Mouse (Mus musculus): Measurements from ENCODE around the gene Daw1. TPM values are rescaled to one million over a fixed set of nuclear protein-coding genes. Genes with fewer than 3 reads are reported as not detected.

Daw1 gene
- total and polyA plus RNA-seq, 2 experiments from 2014 or later = 0.94 to 1.5 TPM

GRCm38 (mm10) chr1:83175985-83176384 is 16.4 kb downstream of the Daw1 start:
- WGBS = 87% methylated on average over 1 of the region's 1 CpGs

DNA sequence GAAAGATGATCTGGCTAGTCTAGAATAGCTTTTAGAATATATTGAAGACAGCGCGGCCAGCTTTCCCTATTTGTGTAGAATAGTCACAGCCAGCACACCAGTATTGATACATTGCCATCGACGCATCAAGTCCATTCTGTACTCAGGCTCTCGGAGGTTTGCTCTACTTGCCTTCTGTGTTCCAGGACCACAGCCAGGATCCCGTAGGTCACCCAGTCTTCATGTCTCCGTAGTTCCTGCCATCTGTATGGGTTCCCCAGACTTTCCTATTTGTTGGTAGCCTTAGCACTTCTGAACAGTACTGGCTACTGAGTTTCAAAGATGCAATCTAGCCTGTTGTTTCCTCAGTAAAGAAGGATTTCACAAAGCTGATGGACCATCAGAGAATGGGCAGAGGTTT is 20.0 kb downstream of the Daw1 start:
- WGBS = 85% methylated on average over 7 of the region's 7 CpGs
- DNase-seq (ENCODE audit: low spot score) = no peak

More at GRCm38 (mm10) chr1:83175985-83176384, 16.4 kb downstream of the Daw1 start:
- H3K9me3 ChIP-seq (ENCODE audit: low read length) = no peaks in the 10 kb centered on the region
- no peak overlapping the region for H3K4me3 ChIP-seq (ENCODE audit: low read length)
- no peak overlapping the region for H3K4me2 ChIP-seq (ENCODE audit: low read depth, low read length)
- H3K9ac ChIP-seq (replicated peaks; ENCODE audit: low read length) = no peak overlapping the region
- H3K27ac ChIP-seq = no peak overlapping the region
- H3K27me3 ChIP-seq (ENCODE audit: insufficient read depth, low read length) = no peaks in the 10 kb centered on the region
- no peak for TF ChIP-seq CTCF (IDR thresholded peaks at IDR 0.05; ENCODE audit: low read depth)
- no peaks in the 10 kb centered on the region for H3K4me1 ChIP-seq (ENCODE audit: insufficient read depth, low read length)
- DNase-seq (ENCODE audit: low spot score) (no peak), ATAC-seq (no peak)
- no peaks in the 10 kb centered on the region for H3K36me3 ChIP-seq (ENCODE audit: insufficient read depth, low read length)

GRCm38 (mm10) chr1:83181418-83181817 is 21.9 kb downstream of the Daw1 start:
- Histone ChIP-seq H3K36me3 (ENCODE audit: insufficient read depth, low read length) (no peaks in the 10 kb centered on the region), H3K9ac (replicated peaks; ENCODE audit: low read length) (no peak overlapping the region), H3K27ac (no peak overlapping the region), H3K4me1 (ENCODE audit: insufficient read depth, low read length) (no peaks in the 10 kb centered on the region), H3K27me3 (ENCODE audit: insufficient read depth, low read length) (no peaks in the 10 kb centered on the region), H3K4me3 (ENCODE audit: low read length) (no peak overlapping the region), H3K4me2 (ENCODE audit: low read depth, low read length) (no peak overlapping the region), H3K9me3 (ENCODE audit: low read length) (no peaks in the 10 kb centered on the region)
- TF ChIP-seq CTCF (IDR thresholded peaks at IDR 0.05; ENCODE audit: low read depth) = peak; percentile 70
- peak; percentile 83 for DNase-seq (ENCODE audit: low spot score)
- 63% methylated on average over 4 of the region's 4 CpGs for WGBS
- 0 out of 2 replicates have a peak, but pooled peaks have one; percentile 64 for ATAC-seq

More for the DNA sequence above, 20.0 kb downstream of the Daw1 start:
- no peaks in the 10 kb centered on the region for H3K4me1 ChIP-seq (ENCODE audit: insufficient read depth, low read length)
- no peak overlapping the region for H3K9ac ChIP-seq (replicated peaks; ENCODE audit: low read length)
- H3K4me2 ChIP-seq (ENCODE audit: low read depth, low read length) = no peak overlapping the region
- TF ChIP-seq CTCF (IDR thresholded peaks at IDR 0.05; ENCODE audit: low read depth) = no peak
- no peak overlapping the region for H3K4me3 ChIP-seq (ENCODE audit: low read length)
- no peaks in the 10 kb centered on the region for H3K27me3 ChIP-seq (ENCODE audit: insufficient read depth, low read length)
- no peaks in the 10 kb centered on the region for H3K36me3 ChIP-seq (ENCODE audit: insufficient read depth, low read length)
- H3K9me3 ChIP-seq (ENCODE audit: low read length) = no peaks in the 10 kb centered on the region
- no peak for ATAC-seq
- no peak overlapping the region for H3K27ac ChIP-seq

DNA sequence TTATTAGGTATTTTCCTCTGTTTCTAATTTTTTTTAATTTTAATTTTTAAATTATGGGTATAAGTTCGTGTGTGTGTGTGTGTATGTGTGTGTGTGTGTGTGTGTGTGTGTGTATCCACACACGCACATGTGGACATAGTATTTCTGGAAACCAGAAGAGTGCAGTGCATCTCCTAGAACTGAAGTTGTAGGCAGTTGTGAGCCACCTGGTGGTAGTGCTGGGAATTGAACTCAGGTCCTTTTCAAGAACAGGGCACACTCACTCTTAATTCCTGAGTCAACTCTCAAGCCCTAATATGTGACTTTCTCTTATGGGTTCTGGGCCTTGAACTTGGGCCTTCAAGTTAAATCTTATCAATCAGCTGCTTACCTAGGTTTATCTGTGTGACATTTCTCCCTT is 27.6 kb downstream of the Daw1 start:
- peak; percentile 59 for DNase-seq (ENCODE audit: low spot score)
- peak; percentile 77 for TF ChIP-seq CTCF (IDR thresholded peaks at IDR 0.05; ENCODE audit: low read depth)
- Histone ChIP-seq H3K27ac (no peak overlapping the region), H3K9ac (replicated peaks; ENCODE audit: low read length) (no peak overlapping the region), H3K4me3 (ENCODE audit: low read length) (no peak overlapping the region), H3K4me1 (ENCODE audit: insufficient read depth, low read length) (no peaks in the 10 kb centered on the region), H3K36me3 (ENCODE audit: insufficient read depth, low read length) (no peaks in the 10 kb centered on the region), H3K9me3 (ENCODE audit: low read length) (no peaks in the 10 kb centered on the region), H3K27me3 (ENCODE audit: insufficient read depth, low read length) (no peaks in the 10 kb centered on the region), H3K4me2 (ENCODE audit: low read depth, low read length) (no peak overlapping the region)
- WGBS = 59% methylated on average over 2 of the region's 2 CpGs
- ATAC-seq = no peak

DNA sequence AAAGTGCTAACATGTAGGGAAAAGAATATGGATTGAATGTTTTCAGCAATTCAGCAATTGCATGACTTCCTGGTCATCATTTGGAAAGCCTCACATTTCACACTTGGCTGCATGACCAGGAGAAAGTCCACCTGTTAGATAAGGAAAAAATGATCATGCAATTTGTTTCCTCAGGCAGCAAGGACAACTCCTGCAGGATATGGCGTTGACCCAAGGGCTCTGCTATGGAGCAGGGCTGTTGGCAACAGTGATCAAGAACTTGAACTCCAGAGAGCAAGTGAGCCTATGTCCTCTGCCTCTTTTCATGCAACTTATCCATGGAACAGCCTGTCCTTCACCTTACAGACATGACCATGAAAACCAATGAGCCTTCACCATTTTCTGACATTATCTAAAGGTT is 50.4 kb downstream of the Daw1 start:
- no peaks in the 10 kb centered on the region for H3K27me3 ChIP-seq (ENCODE audit: insufficient read depth, low read length)
- H3K4me3 ChIP-seq (ENCODE audit: low read length) = no peak overlapping the region
- WGBS = 86% methylated on average over 1 of the region's 1 CpGs
- H3K27ac ChIP-seq = no peak overlapping the region
- no peak overlapping the region for H3K4me2 ChIP-seq (ENCODE audit: low read depth, low read length)
- H3K9ac ChIP-seq (replicated peaks; ENCODE audit: low read length) = no peak overlapping the region
- no peak for ATAC-seq
- no peak for DNase-seq (ENCODE audit: low spot score)
- H3K9me3 ChIP-seq (ENCODE audit: low read length) = no peaks in the 10 kb centered on the region
- no peak for TF ChIP-seq CTCF (IDR thresholded peaks at IDR 0.05; ENCODE audit: low read depth)
- H3K4me1 ChIP-seq (ENCODE audit: insufficient read depth, low read length) = no peaks in the 10 kb centered on the region
- H3K36me3 ChIP-seq (ENCODE audit: insufficient read depth, low read length) = no peaks in the 10 kb centered on the region

- TF ChIP-seq CTCF (IDR thresholded peaks at IDR 0.05; ENCODE audit: low read depth) = peak; percentile 67
- Histone ChIP-seq H3K4me2 (ENCODE audit: low read depth, low read length) (no peak overlapping the region), H3K27me3 (ENCODE audit: insufficient read depth, low read length) (no peaks in the 10 kb centered on the region), H3K9ac (replicated peaks; ENCODE audit: low read length) (no peak overlapping the region), H3K4me1 (ENCODE audit: insufficient read depth, low read length) (no peaks in the 10 kb centered on the region), H3K9me3 (ENCODE audit: low read length) (no peaks in the 10 kb centered on the region), H3K27ac (no peak overlapping the region), H3K36me3 (ENCODE audit: insufficient read depth, low read length) (no peaks in the 10 kb centered on the region), H3K4me3 (ENCODE audit: low read length) (no peak overlapping the region)
- 45% methylated on average over 1 of the region's 1 CpGs for WGBS
- DNase-seq (ENCODE audit: low spot score) (peak; percentile 75), ATAC-seq (no peak)
These were observed 58.7 kb downstream of the Daw1 start for GRCm38 (mm10) chr1:83218260-83218659.

DNA sequence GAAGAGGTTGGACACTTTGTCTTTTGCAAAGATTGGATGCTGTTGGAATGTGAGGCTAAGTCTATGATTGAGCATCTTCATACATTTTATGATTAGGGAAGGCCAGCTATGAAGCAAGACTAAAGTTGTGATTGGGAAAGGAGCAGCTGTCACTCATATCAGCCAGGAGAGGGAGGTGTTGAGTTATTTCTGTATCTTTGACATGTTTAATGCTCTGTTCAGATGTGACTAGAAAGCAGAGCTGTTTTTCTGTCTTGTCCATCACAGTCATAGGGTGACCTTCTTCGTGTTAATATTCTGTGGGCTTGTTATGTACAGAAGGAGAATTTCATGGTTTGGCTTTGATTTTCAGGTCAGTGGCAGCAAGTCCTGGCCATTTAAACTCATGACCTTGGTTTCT is 63.5 kb downstream of the Daw1 start:
- Histone ChIP-seq H3K4me2 (ENCODE audit: low read depth, low read length) (no peak overlapping the region), H3K36me3 (ENCODE audit: insufficient read depth, low read length) (no peaks in the 10 kb centered on the region), H3K9ac (replicated peaks; ENCODE audit: low read length) (no peak overlapping the region), H3K9me3 (ENCODE audit: low read length) (no peaks in the 10 kb centered on the region), H3K27ac (no peak overlapping the region), H3K4me3 (ENCODE audit: low read length) (no peak overlapping the region), H3K27me3 (ENCODE audit: insufficient read depth, low read length) (no peaks in the 10 kb centered on the region), H3K4me1 (ENCODE audit: insufficient read depth, low read length) (no peaks in the 10 kb centered on the region)
- WGBS = 64% methylated on average over 1 of the region's 1 CpGs
- peak; percentile 70 for TF ChIP-seq CTCF (IDR thresholded peaks at IDR 0.05; ENCODE audit: low read depth)
- DNase-seq (ENCODE audit: low spot score) (peak; percentile 67), ATAC-seq (no peak)

All from hindbrain, postnatal 0 days (tissue).